Mouse (Mus musculus): ENCODE measurements at regions not wholly inside any gene's neighbourhood (a gene's known extent, or its start where the extent isn't known, plus 50 kb on each side); places are given as distances from the start of the nearest gene placed in this dataset.

GRCm38 (mm10) chr3:136609855-136610555 lies 59.9 kb upstream of the Ppp3ca start:
- no peaks in the 10 kb centered on the region for H3K4me1 ChIP-seq (ENCODE audit: control insufficient read depth in 1 of 2, insufficient read depth in 2 of 2, low read length in 2 of 2)
- DNase-seq (ENCODE audit: low read depth, low spot score), result no peak
- no peaks in the 10 kb centered on the region for H3K36me3 ChIP-seq (ENCODE audit: control insufficient read depth in 1 of 2, insufficient read depth in 2 of 2, low read length in 2 of 2)
- H3K79me2 ChIP-seq (ENCODE audit: control insufficient read depth, insufficient read depth, low read length, poor library complexity), result no peaks in the 10 kb centered on the region
- H3K9ac ChIP-seq (ENCODE audit: control insufficient read depth, low read depth, low read length, poor library complexity, severe bottlenecking), result no peak overlapping the region
- H3K27me3 ChIP-seq (ENCODE audit: control insufficient read depth in 1 of 2, insufficient read depth in 2 of 2, low read length in 2 of 2), result peaks cover 0 to 4% of the 10 kb centered on the region in 2 experiments; a peak in 2 of 4 replicates
- H3K9me3 ChIP-seq (replicated peaks; ENCODE audit: insufficient read depth, low read length), result no peaks in the 10 kb centered on the region
- TF ChIP-seq MAX (IDR thresholded peaks at IDR 0.05; ENCODE audit: low read length) (no peak), TBP (IDR thresholded peaks at IDR 0.05; ENCODE audit: low read depth, low read length) (no peak), POLR2AphosphoS5 (IDR thresholded peaks at IDR 0.05; ENCODE audit: borderline replicate concordance, low read depth, low read length) (no peak), POLR2A (IDR thresholded peaks at IDR 0.05; ENCODE audit: control insufficient read depth in 1 of 2, insufficient read depth in 1 of 2, low read depth in 1 of 2, low read length in 2 of 2, poor library complexity in 1 of 2) (no peak), CHD1 (IDR thresholded peaks at IDR 0.05; ENCODE audit: low read depth, low read length) (no peak), CTCF (IDR thresholded peaks at IDR 0.05 in 2 of 3, conservative IDR thresholded peaks at IDR 0.05 in 1 of 3; ENCODE audit: control insufficient read depth in 1 of 3, insufficient read depth in 1 of 3, low read depth in 2 of 3, low read length in 3 of 3, poor library complexity in 1 of 3, severe bottlenecking in 1 of 3) (no peak), E2F4 (IDR thresholded peaks at IDR 0.05; ENCODE audit: borderline replicate concordance, low read depth, low read length) (no peak), HCFC1 (IDR thresholded peaks at IDR 0.05; ENCODE audit: low read depth, low read length) (no peak), MXI1 (IDR thresholded peaks at IDR 0.05; ENCODE audit: low read depth, low read length) (no peak), SIN3A (IDR thresholded peaks at IDR 0.05; ENCODE audit: low read length) (no peak), USF1 (IDR thresholded peaks at IDR 0.05; ENCODE audit: low read depth, low read length) (no peak), MYC (IDR thresholded peaks at IDR 0.05; ENCODE audit: low read depth, low read length) (no peak), SMC3 (IDR thresholded peaks at IDR 0.05; ENCODE audit: low read depth, low read length) (no peak), GATA1 (IDR thresholded peaks at IDR 0.05; ENCODE audit: low read depth, low read length) (no peak), ZKSCAN1 (IDR thresholded peaks at IDR 0.05; ENCODE audit: low read depth, low read length) (no peak)
- no peak overlapping the region for H3K4me3 ChIP-seq (ENCODE audit: control insufficient read depth in 1 of 2, insufficient read depth in 1 of 2, low read depth in 2 of 2, low read length in 2 of 2)
- no peak overlapping the region for H3K27ac ChIP-seq (ENCODE audit: control insufficient read depth, low read depth, low read length)

GRCm38 (mm10) chr3:136601706-136602105 lies 68.2 kb upstream of the Ppp3ca start:
- DNase-seq (ENCODE audit: low read depth, low spot score), result no peak
- TF ChIP-seq UBTF (IDR thresholded peaks at IDR 0.05; ENCODE audit: borderline replicate concordance, insufficient read depth, low read depth, low read length) (no peak), SIN3A (IDR thresholded peaks at IDR 0.05; ENCODE audit: low read length) (no peak), MYB (IDR thresholded peaks at IDR 0.05; ENCODE audit: low read depth, low read length) (no peak), NRF1 (IDR thresholded peaks at IDR 0.05; ENCODE audit: insufficient read depth, low read depth, low read length, poor library complexity, severe bottlenecking) (no peak), ELF1 (IDR thresholded peaks at IDR 0.05; ENCODE audit: low read depth, low read length) (no peak), TAL1 (IDR thresholded peaks at IDR 0.05; ENCODE audit: low read length) (no peak), TBP (IDR thresholded peaks at IDR 0.05; ENCODE audit: low read depth, low read length) (no peak), POLR2AphosphoS5 (IDR thresholded peaks at IDR 0.05; ENCODE audit: borderline replicate concordance, low read depth, low read length) (no peak), SMC3 (IDR thresholded peaks at IDR 0.05; ENCODE audit: low read depth, low read length) (no peak), ZC3H11A (IDR thresholded peaks at IDR 0.05; ENCODE audit: low read depth, low read length) (no peak), MXI1 (IDR thresholded peaks at IDR 0.05; ENCODE audit: low read depth, low read length) (no peak), MAX (IDR thresholded peaks at IDR 0.05; ENCODE audit: low read length) (no peak), E2F4 (IDR thresholded peaks at IDR 0.05; ENCODE audit: borderline replicate concordance, low read depth, low read length) (no peak), POLR2AphosphoS2 (IDR thresholded peaks at IDR 0.05; ENCODE audit: low read length) (no peak), ZKSCAN1 (IDR thresholded peaks at IDR 0.05; ENCODE audit: low read depth, low read length) (no peak), HCFC1 (IDR thresholded peaks at IDR 0.05; ENCODE audit: low read depth, low read length) (no peak)
- H3K36me3 ChIP-seq (ENCODE audit: control insufficient read depth in 1 of 2, insufficient read depth in 2 of 2, low read length in 2 of 2), result no peaks in the 10 kb centered on the region
- no peaks in the 10 kb centered on the region for H3K27me3 ChIP-seq (ENCODE audit: control insufficient read depth in 1 of 2, insufficient read depth in 2 of 2, low read length in 2 of 2)
- H3K4me3 ChIP-seq (ENCODE audit: control insufficient read depth in 1 of 2, insufficient read depth in 1 of 2, low read depth in 2 of 2, low read length in 2 of 2), result no peak overlapping the region
- no peak overlapping the region for H3K9ac ChIP-seq (ENCODE audit: control insufficient read depth, low read depth, low read length, poor library complexity, severe bottlenecking)
- H3K4me1 ChIP-seq (ENCODE audit: control insufficient read depth in 1 of 2, insufficient read depth in 2 of 2, low read length in 2 of 2), result no peaks in the 10 kb centered on the region
- H3K79me2 ChIP-seq (ENCODE audit: control insufficient read depth, insufficient read depth, low read length, poor library complexity), result no peaks in the 10 kb centered on the region
- H3K9me3 ChIP-seq (replicated peaks; ENCODE audit: insufficient read depth, low read length), result no peaks in the 10 kb centered on the region
- H3K27ac ChIP-seq (ENCODE audit: control insufficient read depth, low read depth, low read length), result no peak overlapping the region
